Mouse (Mus musculus) T-helper 2 cell (primary cell): ENCODE results near the gene Tmem200a.
"Not testable (repeated sequence)": the region's sequence is repeated elsewhere in the genome, so short reads cannot be mapped to it uniquely, and the experiment has no call there.

ENCODE experiments used
- in situ Hi-C: fragments of 300-600 bp; cut with MboI, MseI; formaldehyde crosslinking; loops from one replicate; pipeline ENCODE4 v1.15.1; 2025; ENCODE audit warnings: high pct_unique_total_duplicates

Gene Tmem200a

GRCm38 (mm10) chr10:25982617-25983016 is 96.2 kb downstream of the Tmem200a start:
- in situ Hi-C loops = no loop called here

GRCm38 (mm10) chr10:25962863-25963262 is 116.0 kb downstream of the Tmem200a start:
- in situ Hi-C loops = no loop called here

- in situ Hi-C loops = no loop called here
Measured at GRCm38 (mm10) chr10:25961066-25961465, 117.8 kb downstream of the Tmem200a start.

- in situ Hi-C loops = no loop called here
Measured at GRCm38 (mm10) chr10:25958762-25959753, 119.8 kb downstream of the Tmem200a start.

GRCm38 (mm10) chr10:25954641-25955228 is 124.1 kb downstream of the Tmem200a start:
- in situ Hi-C loops = no loop called here

GRCm38 (mm10) chr10:25952838-25953237 is 126.0 kb downstream of the Tmem200a start:
- in situ Hi-C loops = no loop called here

- in situ Hi-C loops = no loop called here
Measured at GRCm38 (mm10) chr10:25952150-25952549, 126.7 kb downstream of the Tmem200a start.

- in situ Hi-C loops = no loop called here
Measured at GRCm38 (mm10) chr10:25945866-25946265, 133.0 kb downstream of the Tmem200a start.

GRCm38 (mm10) chr10:25944641-25945040 is 134.2 kb downstream of the Tmem200a start:
- in situ Hi-C loops = no loop called here

GRCm38 (mm10) chr10:25931796-25932195 is 147.1 kb downstream of the Tmem200a start:
- in situ Hi-C loops = no loop called here

- in situ Hi-C loops = no loop called here
Measured at GRCm38 (mm10) chr10:25929401-25930150, 149.3 kb downstream of the Tmem200a start.

- in situ Hi-C loops = no loop called here
Measured at GRCm38 (mm10) chr10:25928861-25929368, 149.9 kb downstream of the Tmem200a start.

- in situ Hi-C loops = no loop called here
Measured at GRCm38 (mm10) chr10:25928448-25928786, 150.4 kb downstream of the Tmem200a start.

- in situ Hi-C loops = no loop called here
Measured at GRCm38 (mm10) chr10:25927553-25928447, 151.1 kb downstream of the Tmem200a start.

- in situ Hi-C loops = no loop called here
Measured at GRCm38 (mm10) chr10:25920640-25921278, 158.1 kb downstream of the Tmem200a start.

GRCm38 (mm10) chr10:25918103-25918502 is 160.7 kb downstream of the Tmem200a start:
- in situ Hi-C loops = no loop called here

GRCm38 (mm10) chr10:25910270-25910669 is 168.6 kb downstream of the Tmem200a start:
- in situ Hi-C loops = no loop called here

- in situ Hi-C loops = no loop called here
Measured at GRCm38 (mm10) chr10:25908027-25909012, 170.5 kb downstream of the Tmem200a start.

- in situ Hi-C loops = not testable (repeated sequence)
Measured at GRCm38 (mm10) chr10:25894126-25894525, 184.7 kb downstream of the Tmem200a start.
